Mouse (Mus musculus) liver, embryonic 13.5 days (tissue): ENCODE results near the gene Nup210. TPM values are rescaled to one million over a fixed set of nuclear protein-coding genes. Genes with fewer than 3 reads are reported as not detected.
"Not testable (repeated sequence)": the region's sequence is repeated elsewhere in the genome, so short reads cannot be mapped to it uniquely, and the experiment has no call there.

Experiments used
- ATAC-seq: fragments of 200-750 bp; cut with Nextera tagmentation; 2 replicates; pipeline ENCODE4 v1.8.0; 2017; ENCODE audit warnings: low read depth, mild to moderate bottlenecking, moderate number of reproducible peaks, moderate library complexity
- DNase-seq: peaks from one replicate; pipeline ENCODE4 v3.0.0; 2022
- H3K27ac ChIP-seq: fragments of 300-500 bp; sonication (generic); 2 replicates; pipeline ENCODE4 v1.5.1; 2015; ENCODE audit warnings: moderate library complexity, mild to moderate bottlenecking, inconsistent platforms
- H3K27me3 ChIP-seq: fragments of 300-500 bp; sonication (generic); 2 replicates; pipeline ENCODE4 v1.6.1; 2015; ENCODE audit warnings: mild to moderate bottlenecking, inconsistent platforms
- H3K36me3 ChIP-seq: fragments of 300-500 bp; sonication (generic); 2 replicates; pipeline ENCODE4 v1.6.1; 2015; ENCODE audit warnings: mild to moderate bottlenecking, inconsistent platforms
- H3K4me1 ChIP-seq: fragments of 300-500 bp; sonication (generic); replicated peaks from 2 replicates; pipeline ENCODE4 v1.6.1; 2015; ENCODE audit warnings: inconsistent platforms
- H3K4me2 ChIP-seq: fragments of 300-500 bp; sonication (generic); 2 replicates; pipeline ENCODE4 v1.6.1; 2015; ENCODE audit warnings: inconsistent platforms, mild to moderate bottlenecking, moderate library complexity
- H3K4me3 ChIP-seq: fragments of 300-500 bp; sonication (generic); replicated peaks from 2 replicates; pipeline ENCODE4 v1.5.1; 2015; ENCODE audit warnings: mild to moderate bottlenecking, inconsistent platforms
- H3K9ac ChIP-seq: fragments of 300-500 bp; sonication (generic); 2 replicates; pipeline ENCODE4 v1.6.1; 2015; ENCODE audit warnings: mild to moderate bottlenecking, inconsistent platforms
- H3K9me3 ChIP-seq: fragments of 300-500 bp; sonication (generic); replicated peaks from 2 replicates; pipeline ENCODE4 v1.6.1; 2016; ENCODE audit warnings: inconsistent platforms
- WGBS: fragments of 180-500 bp; shearing (Covaris S2); methylation state at CpG from one replicate; pipeline ENCODE4 v1.1.7; 2015; ENCODE audit not compliant: insufficient replicate concordance; 5-methylcytosine and 5-hydroxymethylcytosine counted together
- polyA plus RNA-seq: library from polyadenylated mRNA; unstranded; fragments of >200 nt; fragmentation: Nextera tagmentation; extraction: Ambion mirVana; gene quantifications from 2 replicates; pipeline ENCODE4 v1.2.1, GENCODE M21; 2015

Gene Nup210
- polyA plus RNA-seq, 1 experiment from 2014 or later = 28.5 TPM

DNA sequence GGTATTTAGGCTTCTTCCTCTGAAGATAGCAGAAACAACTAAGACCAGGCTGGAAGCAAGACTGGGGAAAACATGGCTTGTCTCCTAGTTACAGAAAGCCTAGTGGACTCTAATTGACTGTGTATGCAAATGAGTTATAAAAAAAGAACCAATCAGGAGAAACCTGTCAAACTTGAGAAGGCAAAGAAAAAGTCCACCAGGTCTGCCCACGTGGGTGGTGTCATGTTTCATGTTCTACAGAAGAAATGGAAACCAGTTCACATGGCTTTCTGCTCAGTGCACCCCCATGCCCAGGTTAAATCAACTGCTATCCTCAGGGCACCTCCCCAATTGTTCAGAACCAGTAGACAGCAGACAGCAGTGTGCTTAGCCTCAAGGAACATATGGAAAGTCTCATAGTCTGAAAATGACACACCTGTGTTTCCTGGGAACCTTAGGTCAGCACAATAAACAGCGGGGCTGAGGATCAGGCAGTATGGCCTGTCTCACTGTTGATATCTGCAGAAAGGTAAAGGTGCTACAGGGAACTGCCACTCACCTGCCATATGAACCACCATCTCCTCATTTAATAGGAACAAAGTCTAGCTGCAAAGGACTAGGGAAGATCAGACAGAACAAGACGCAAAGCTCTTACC lies 11.7 kb downstream of the Nup210 start:
- peak overlapping the region; percentile 20 for H3K9ac ChIP-seq

DNA sequence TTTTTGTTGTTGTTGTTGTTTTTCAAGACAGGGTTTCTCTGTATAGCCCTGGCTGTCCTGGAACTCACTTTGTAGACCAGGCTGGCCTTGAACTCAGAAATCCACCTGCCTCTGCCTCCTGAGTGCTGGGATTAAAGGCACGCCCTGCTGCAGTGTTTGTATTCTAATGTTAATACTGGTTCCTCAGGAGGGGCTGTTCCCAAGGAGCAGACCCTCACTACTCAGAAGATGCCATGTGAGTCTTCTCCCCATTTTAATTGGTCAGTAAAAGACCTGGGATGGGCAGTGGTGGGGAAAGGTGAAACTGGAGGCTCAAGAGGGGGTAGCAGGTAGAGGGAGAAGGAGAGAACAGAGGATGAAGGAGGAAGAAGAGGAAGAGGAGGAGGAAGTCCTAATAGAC lies 13.2 kb downstream of the Nup210 start:
- not testable (repeated sequence) for DNase-seq, H3K27me3 ChIP-seq, H3K9ac ChIP-seq, H3K9me3 ChIP-seq, H3K27ac ChIP-seq, H3K4me3 ChIP-seq, ATAC-seq, H3K4me2 ChIP-seq
- 76% methylated on average over 1 of the region's 1 CpGs for WGBS
- Histone ChIP-seq H3K36me3 (peaks cover 60% of the 10 kb centered on the region), H3K4me1 (peaks cover 54% of the 10 kb centered on the region)

More for the DNA sequence above, 11.7 kb downstream of the Nup210 start:
- Histone ChIP-seq H3K4me3 (no peak overlapping the region), H3K36me3 (peaks cover 49% of the 10 kb centered on the region), H3K4me2 (no peak overlapping the region), H3K27me3 (no peaks in the 10 kb centered on the region), H3K4me1 (peaks cover 68% of the 10 kb centered on the region), H3K27ac (peak overlapping the region; percentile 63), H3K9me3 (no peaks in the 10 kb centered on the region)
- WGBS = 60% methylated on average over 3 of the region's 3 CpGs
- ATAC-seq (peak; percentile 18; the same call in 1 of the 2 replicates), DNase-seq (no peak)

DNA sequence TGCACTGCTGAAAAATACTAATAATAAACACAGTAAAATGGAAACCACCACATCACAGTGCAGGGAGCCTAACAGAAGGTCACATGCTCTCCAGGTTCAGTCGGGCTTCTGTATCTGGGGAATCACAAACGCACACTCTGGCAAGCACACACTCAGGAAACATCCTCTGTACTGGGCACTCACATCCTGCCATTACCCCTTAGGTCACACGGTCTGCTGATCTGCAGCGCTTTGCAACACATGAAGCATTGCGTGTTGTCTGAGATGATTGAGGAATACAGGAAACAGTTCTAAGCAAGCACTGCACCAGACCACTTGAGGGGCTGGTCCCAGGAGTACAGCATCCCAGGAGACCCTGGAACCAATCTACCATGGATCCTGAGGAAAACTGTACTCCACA lies 16.0 kb downstream of the Nup210 start:
- H3K4me2 ChIP-seq = no peak overlapping the region
- H3K4me3 ChIP-seq = no peak overlapping the region
- H3K27ac ChIP-seq = no peak overlapping the region
- H3K36me3 ChIP-seq = peaks cover 69% of the 10 kb centered on the region
- no peak overlapping the region for H3K9ac ChIP-seq
- 75% methylated on average over 5 of the region's 5 CpGs for WGBS
- peaks cover 32% of the 10 kb centered on the region for H3K4me1 ChIP-seq
- DNase-seq (no peak), ATAC-seq (no peak)
- H3K27me3 ChIP-seq = no peaks in the 10 kb centered on the region
- H3K9me3 ChIP-seq = no peaks in the 10 kb centered on the region

DNA sequence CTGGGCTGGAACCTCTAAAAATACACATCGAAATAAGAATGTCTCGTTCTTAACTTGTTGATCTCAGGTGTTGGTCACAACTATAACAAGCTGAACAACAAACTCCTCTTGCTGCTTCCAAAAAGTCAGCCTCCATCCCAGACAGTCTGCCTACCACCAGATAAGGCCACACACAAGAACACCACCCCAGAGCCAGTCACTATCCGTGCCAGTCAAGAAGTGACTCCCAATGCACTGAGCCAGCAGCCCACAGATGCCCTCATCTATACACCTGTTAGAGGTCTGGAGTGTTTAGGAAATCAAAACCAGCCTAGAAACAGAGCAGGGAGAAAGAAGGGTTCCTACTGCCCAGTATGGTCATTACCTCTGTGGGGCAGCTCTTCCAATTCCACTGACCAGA lies 18.8 kb downstream of the Nup210 start:
- H3K36me3 ChIP-seq = peaks cover 92% of the 10 kb centered on the region
- 0 out of 2 replicates have a peak, but pooled peaks have one; percentile 43 for ATAC-seq
- peaks cover 5% of the 10 kb centered on the region; the same call in 1 of the 2 replicates for H3K4me1 ChIP-seq
- H3K27ac ChIP-seq = no peak overlapping the region
- no peaks in the 10 kb centered on the region for H3K27me3 ChIP-seq
- H3K4me2 ChIP-seq = no peak overlapping the region
- 84% methylated on average over 3 of the region's 3 CpGs for WGBS
- no peak overlapping the region for H3K9ac ChIP-seq
- no peaks in the 10 kb centered on the region for H3K9me3 ChIP-seq
- no peak for DNase-seq
- no peak overlapping the region for H3K4me3 ChIP-seq

DNA sequence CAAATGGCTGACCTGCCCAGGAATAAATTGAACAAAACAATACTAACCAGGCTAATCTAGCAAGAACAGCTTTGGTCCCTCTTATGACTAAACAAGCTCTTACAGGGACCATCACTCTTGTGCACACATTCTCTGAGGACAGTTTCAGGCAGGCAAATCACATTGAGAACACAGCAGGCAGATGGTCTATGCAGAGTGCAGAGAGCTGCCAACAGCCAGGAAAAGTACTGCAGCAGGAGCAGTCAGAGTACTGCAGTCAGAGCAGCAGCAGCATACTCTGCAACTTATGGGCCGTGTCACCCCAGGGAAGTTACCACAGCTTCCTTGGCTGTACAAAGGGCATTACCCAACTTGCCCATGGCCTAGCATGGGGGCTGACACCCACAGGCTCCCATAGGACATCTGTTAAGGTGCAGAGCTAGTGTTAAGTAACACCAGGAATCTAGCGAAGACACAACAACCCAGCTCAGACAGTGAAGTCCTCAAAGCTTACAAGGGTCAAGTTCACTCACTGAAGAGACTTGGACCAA lies 21.5 kb downstream of the Nup210 start:
- H3K4me1 ChIP-seq = no peaks in the 10 kb centered on the region
- DNase-seq = no peak

DNA sequence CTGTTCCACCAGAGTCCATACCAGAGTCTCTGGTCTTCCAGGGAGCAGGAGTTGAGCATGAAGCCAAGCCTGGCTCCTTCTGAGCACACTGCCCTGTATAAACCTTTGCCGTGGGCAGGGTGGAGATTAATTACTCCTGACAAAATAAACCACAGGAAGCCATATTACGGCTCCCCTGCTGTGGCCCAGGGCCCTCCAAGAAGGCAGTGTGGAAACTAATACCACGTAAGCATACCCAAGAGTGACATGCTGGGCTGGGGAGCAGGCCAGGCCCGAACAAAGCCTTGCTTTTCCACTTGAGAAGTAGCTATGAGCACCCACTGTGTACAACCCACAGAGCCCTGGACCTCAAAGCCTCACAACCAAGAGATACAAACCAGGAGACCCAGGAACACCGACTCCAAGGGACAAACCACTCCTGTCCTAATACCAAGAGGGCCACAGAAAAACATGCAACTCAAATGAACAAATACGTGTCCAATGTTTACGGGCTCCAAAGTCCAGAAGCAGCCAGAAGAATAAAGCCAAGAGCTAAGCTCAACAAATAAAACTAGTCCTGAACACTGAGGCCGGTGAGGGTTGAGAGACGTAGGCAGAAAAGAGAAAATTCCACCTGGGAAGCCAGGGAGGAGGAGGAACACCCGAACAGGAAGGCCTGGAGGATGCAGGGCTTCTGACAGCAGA lies 24.3 kb downstream of the Nup210 start:
- no peak overlapping the region for H3K4me2 ChIP-seq
- H3K36me3 ChIP-seq = peaks cover 100% of the 10 kb centered on the region
- WGBS = 82% methylated on average over 10 of the region's 10 CpGs
- no peak overlapping the region for H3K4me3 ChIP-seq
- ATAC-seq (no peak), DNase-seq (no peak)
- H3K4me1 ChIP-seq = no peaks in the 10 kb centered on the region
- no peaks in the 10 kb centered on the region for H3K27me3 ChIP-seq
- no peak overlapping the region for H3K9ac ChIP-seq
- no peaks in the 10 kb centered on the region for H3K9me3 ChIP-seq
- H3K27ac ChIP-seq = no peak overlapping the region

More for the DNA sequence above, 21.5 kb downstream of the Nup210 start:
- Histone ChIP-seq H3K9ac (no peak overlapping the region), H3K4me3 (no peak overlapping the region), H3K9me3 (no peaks in the 10 kb centered on the region), H3K4me2 (no peak overlapping the region), H3K36me3 (peaks cover 100% of the 10 kb centered on the region), H3K27me3 (no peaks in the 10 kb centered on the region), H3K27ac (no peak overlapping the region)
- no peak for ATAC-seq
- WGBS = 89% methylated on average over 2 of the region's 2 CpGs

DNA sequence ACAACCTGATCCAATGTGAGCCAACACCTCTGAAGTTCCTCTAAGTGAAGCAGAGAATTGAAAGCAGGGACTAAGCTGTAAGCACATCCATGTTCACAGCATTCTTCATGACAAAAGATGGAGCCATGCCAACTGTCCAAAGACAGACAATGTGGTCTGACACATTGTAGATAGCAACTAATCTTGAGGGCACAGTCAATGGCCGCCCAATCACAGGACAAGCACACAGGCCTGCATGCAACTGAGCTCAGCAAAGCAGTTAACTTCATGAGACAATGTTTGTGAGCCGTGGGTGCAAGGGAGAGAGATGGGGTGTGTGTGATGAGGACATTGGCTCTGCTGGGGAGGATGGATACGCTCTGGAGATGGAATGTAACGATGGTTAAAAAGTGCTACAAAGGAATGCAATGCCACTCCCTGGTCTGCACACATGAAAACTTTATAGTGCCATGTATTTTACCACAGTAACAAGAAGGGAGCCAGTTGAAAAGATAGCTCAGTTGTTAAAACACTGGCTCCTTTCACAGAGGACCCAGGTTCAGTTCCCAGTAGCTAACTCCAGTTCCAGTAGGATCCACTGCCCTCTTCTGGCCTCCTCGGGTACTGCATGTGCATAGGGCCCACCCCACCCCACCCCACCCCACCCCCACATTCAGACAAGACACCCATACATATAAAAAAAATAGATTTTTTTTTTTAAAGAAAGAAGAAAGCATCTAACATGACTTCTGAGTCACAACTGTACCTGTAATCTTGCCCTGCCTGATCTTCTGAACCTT lies 31.3 kb downstream of the Nup210 start:
- ATAC-seq (peak; percentile 73), DNase-seq (peak; percentile 23)
- Histone ChIP-seq H3K4me2 (no peak overlapping the region), H3K36me3 (peaks cover 85% of the 10 kb centered on the region), H3K9me3 (no peaks in the 10 kb centered on the region), H3K4me3 (no peak overlapping the region), H3K9ac (no peak overlapping the region), H3K27ac (no peak overlapping the region), H3K4me1 (peaks cover 6% of the 10 kb centered on the region), H3K27me3 (no peaks in the 10 kb centered on the region)
- 63% methylated on average over 5 of the region's 5 CpGs for WGBS

DNA sequence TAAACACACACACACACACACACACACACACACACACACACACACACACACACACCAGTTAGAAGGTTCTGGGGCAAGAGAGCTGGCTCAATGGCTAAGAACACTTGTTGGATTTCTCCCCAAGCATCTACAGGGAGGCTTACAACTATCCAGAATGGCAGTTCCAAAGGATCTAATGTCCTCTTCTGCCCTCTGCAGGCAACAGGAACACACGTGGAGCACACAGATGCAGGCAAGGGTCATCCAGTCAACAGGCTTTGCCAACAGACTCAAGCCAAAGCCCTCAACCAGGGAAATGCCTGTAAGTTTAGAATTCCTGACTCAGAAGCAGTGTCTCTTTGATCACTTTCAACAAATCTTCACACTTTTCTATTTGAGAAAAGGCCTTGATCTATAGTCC lies 36.6 kb downstream of the Nup210 start:
- no peak overlapping the region for H3K9ac ChIP-seq
- no peaks in the 10 kb centered on the region for H3K27me3 ChIP-seq
- H3K9me3 ChIP-seq = no peaks in the 10 kb centered on the region
- peaks cover 85% of the 10 kb centered on the region for H3K36me3 ChIP-seq
- WGBS = 37% methylated on average over 1 of the region's 1 CpGs
- H3K4me3 ChIP-seq = no peak overlapping the region
- ATAC-seq = no peak
- no peak overlapping the region for H3K27ac ChIP-seq
- no peak for DNase-seq
- H3K4me2 ChIP-seq = no peak overlapping the region
- peaks cover 2% of the 10 kb centered on the region for H3K4me1 ChIP-seq

DNA sequence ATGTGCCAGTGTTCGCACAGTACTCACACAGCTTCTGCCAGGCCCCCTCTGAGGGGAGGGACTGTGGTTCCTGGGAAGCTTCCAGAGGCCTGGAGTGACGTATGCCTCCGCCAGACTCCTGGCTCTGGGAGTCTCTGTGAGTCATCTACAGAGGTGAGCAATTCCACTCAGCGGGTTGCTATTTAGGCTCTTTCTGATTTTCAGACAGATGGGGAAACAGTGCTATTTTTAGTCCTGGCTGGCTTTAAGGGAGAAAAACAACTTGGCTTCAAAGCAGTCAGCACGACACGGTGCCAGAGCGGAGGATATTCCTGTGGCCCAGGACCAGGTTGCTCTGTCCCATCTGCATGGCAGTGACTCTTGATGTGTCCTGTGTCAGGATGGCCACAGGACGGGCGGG lies 40.4 kb downstream of the Nup210 start:
- Histone ChIP-seq H3K27ac (no peak overlapping the region), H3K9ac (no peak overlapping the region), H3K27me3 (no peaks in the 10 kb centered on the region), H3K9me3 (no peaks in the 10 kb centered on the region), H3K4me3 (no peak overlapping the region), H3K36me3 (peaks cover 99% of the 10 kb centered on the region), H3K4me2 (no peak overlapping the region), H3K4me1 (no peaks in the 10 kb centered on the region)
- ATAC-seq = no peak
- WGBS = 92% methylated on average over 9 of the region's 9 CpGs
- DNase-seq = no peak

DNA sequence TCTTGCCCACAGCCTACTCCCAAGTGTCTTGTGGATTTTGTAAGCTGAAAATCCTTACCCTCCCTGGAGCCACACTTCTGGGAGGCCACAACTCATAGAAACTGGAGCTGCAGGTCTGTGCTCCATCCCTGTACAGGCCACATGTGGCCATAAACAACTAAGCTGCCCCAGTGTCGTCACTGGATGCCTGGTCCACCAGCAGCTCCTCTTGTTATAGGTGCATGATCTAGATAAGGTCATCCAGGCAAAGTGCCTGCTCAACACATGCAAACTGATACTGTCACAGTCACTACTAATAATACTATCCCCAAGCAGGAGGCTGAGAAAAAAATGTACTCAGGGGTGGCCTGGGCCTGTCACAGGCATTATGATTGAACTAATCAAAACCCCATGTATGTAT lies 48.1 kb downstream of the Nup210 start:
- H3K36me3 ChIP-seq = peaks cover 100% of the 10 kb centered on the region
- no peaks in the 10 kb centered on the region for H3K27me3 ChIP-seq
- no peak for ATAC-seq
- H3K4me3 ChIP-seq = no peak overlapping the region
- no peaks in the 10 kb centered on the region for H3K9me3 ChIP-seq
- WGBS = 63% methylated on average over 1 of the region's 1 CpGs
- no peaks in the 10 kb centered on the region for H3K4me1 ChIP-seq
- H3K4me2 ChIP-seq = no peak overlapping the region
- H3K9ac ChIP-seq = no peak overlapping the region
- DNase-seq = no peak
- no peak overlapping the region for H3K27ac ChIP-seq

DNA sequence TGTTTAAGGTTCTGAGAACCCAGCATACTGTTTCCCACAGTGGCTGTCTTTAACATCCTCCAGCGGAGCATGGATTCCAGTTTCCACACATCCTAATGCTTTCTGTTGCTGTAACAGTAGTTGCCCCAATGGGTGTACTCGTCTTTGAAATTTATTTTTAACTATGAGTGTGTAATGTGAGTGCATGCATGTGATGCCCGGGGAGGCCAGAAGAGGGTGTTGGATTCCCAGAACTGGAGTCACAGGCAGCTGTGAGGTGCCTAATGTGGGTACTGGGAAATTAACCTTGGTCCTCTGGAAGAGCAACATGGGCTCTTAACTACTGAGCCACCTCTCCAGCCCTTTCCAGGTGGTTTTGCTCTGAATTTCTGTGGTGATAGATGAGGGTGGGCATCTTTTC lies 49.6 kb downstream of the Nup210 start:
- no peak for ATAC-seq
- no peaks in the 10 kb centered on the region for H3K4me1 ChIP-seq
- H3K4me2 ChIP-seq = no peak overlapping the region
- peaks cover 100% of the 10 kb centered on the region for H3K36me3 ChIP-seq
- no peak overlapping the region for H3K27ac ChIP-seq
- H3K27me3 ChIP-seq = no peaks in the 10 kb centered on the region
- DNase-seq = no peak
- H3K9me3 ChIP-seq = no peaks in the 10 kb centered on the region
- 81% methylated on average over 3 of the region's 3 CpGs for WGBS
- no peak overlapping the region for H3K9ac ChIP-seq
- H3K4me3 ChIP-seq = no peak overlapping the region
